Mouse (Mus musculus) spleen, postnatal 14 days (tissue): Measurements from ENCODE around the gene Tdrd3.

Experiments used
- DNase-seq, 2 experiments: peaks; one replicate each; pipeline ENCODE4 v3.0.0; 2021 to 2022; ENCODE audit warnings: low spot score in 2 of 2

Tdrd3 gene

DNA sequence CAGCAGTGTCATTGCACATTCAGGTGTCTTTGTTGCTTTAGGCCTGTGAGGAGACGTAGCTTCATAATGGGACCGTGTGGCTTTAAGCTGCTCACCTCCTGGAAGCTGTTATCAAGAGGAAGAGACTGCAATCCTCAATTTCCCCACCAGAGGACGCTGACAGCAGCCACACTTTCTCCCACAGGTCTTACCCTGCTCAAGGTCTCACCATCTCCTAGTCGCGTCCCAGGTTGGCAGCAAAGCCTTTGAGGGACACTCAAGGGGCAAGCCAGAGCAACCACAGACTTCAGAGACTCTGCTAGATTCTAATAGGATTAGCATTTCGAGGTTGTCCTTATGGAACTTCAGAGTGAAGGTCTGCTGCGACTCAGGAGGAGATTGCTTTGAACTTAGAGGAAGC, 149.8 kb downstream of the Tdrd3 start:
- DNase-seq = no peak

DNA sequence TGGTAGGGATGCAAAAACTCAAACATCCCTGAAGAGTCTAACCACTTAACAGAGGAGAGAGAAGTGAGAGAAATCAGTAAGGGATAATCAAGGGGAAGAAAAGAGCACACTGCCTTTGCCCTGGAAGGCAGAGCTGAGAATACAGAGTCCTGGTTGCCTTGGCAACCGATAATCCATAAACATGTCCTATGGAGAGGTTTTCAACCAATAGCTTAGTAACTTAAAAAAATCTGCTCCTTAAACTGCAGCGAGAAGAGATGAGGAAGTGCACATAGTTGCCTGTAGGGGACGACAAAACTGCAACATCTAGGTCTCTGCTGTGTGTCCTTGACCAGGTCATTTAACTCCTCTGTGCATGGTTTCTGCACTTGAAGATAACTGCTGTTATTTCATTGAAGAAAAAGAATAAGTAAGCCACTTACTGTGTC, 150.6 kb downstream of the Tdrd3 start:
- no peak for DNase-seq

- DNase-seq = no peak
Observed at GRCm38 (mm10) chr14:87567626-87568446, 151.4 kb downstream of the Tdrd3 start.

GRCm38 (mm10) chr14:87568447-87568908, 152.0 kb downstream of the Tdrd3 start:
- no peak for DNase-seq

DNA sequence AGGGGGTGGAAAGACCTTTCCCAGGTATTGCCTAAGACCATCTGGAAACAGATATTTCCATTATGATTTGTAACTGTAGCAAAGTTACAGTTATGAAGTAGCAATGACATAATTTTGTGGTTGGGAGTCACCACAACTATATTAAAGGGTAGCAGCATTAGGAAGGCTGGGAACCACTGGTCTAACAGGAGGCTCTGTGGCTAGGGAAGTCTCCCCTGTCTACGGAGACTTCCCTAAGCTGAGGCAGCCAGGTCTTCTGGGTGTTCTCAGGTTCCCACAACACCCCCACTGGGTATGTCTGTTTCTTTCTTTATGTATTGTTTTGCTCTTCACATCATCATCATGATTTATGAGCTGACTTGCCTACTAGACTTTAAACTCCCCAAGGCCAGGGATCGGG, 153.0 kb downstream of the Tdrd3 start:
- no peak for DNase-seq

DNA sequence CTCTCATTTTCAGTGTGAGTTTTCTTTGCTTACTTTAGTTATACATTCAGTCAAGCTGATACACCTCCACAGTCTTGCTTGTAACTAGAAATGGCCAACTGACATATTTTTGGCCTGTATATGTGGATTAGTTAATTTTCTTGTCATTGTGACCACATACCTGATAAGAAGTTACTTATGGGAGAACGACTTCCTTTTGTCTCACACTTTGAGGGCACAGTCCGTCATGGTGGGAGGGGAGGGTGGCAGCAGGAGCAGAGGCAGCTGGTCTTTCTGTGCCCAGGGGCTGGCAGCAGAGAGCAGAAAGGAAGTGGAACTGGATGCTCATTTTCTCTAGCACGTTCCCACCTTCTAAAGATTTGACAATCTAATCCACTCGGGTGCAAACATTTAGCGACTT, 156.0 kb downstream of the Tdrd3 start:
- DNase-seq = no peak

- DNase-seq = no peak
Observed at GRCm38 (mm10) chr14:87582610-87583009, 166.2 kb downstream of the Tdrd3 start.
